Mouse (Mus musculus) neural tube, embryonic 10.5 days (tissue): ENCODE data around the gene 1700021F07Rik.
A peak's percentile ranks its signal among the peaks of the same experiment; 100 is the strongest.

Experiments used
- DNase-seq: peaks from one replicate; pipeline ENCODE4 v3.0.0-alpha.2; 2017; ENCODE audit warnings: low spot score; ENCODE audit errors: extremely low spot score

The 1700021F07Rik gene

DNA sequence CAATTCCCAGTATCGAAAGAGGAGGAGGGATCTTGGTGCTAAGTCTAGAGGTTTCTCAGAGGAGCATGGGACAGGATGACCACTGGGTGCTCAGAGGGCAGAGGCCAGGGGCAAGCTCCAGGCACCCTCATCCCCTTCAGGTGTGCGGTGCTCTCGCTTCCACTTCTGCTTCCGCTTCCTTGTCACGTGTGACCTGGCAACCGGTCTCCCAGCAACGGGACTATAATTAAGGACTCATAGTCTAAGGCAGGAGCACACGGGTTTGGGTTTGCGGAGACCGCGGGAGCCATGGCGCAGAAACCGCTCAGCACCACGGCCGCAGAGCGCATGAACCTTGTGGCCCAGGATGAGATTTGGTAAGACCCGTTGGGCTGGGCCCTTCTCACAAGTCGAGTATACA, at the start of gene 1700021F07Rik:
TSS of gene 1700021F07Rik (plus strand) at position 211 of the 400 bp plus-strand sequence.
- DNase-seq = no peak

DNA sequence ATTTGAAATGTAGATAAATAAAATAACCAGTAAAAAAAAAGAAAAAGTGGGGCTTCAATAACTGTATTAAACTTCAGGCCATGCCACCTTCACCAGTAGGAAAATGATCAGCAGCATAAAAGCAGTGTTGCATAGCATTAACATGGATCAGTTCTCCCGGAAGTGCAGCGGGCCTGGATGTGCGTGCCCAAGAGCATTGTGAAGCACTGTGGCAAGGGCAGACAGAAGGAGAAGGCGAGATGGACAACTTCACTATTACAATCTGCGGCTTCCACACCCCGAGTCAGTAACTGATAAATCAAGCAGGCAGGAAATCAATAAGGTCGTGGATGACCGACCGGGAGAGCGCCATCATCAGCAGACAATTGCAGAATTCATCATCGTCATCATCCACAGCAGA, 49.2 kb upstream of the 1700021F07Rik start:
- DNase-seq = peak; percentile 13

DNA sequence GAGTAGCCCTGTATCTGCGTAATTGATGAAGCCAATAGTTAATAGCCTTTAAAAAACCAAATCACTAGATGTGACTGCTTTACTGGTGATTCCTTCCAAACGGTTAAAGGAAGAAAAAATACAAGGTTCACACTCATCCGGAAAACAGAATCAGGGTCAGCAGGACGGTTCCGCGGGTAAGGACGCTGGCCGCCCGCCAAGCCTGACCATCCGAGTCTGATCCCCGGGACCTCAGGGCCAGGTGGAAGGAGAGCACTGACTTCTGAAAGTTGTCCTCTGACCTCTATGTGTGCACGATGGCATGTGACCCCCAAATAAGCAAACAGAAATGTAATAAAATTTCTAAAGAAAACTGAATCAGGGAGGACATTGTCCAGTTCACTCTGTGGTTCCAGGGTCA, 43.3 kb upstream of the 1700021F07Rik start:
- DNase-seq = peak; percentile 6

DNA sequence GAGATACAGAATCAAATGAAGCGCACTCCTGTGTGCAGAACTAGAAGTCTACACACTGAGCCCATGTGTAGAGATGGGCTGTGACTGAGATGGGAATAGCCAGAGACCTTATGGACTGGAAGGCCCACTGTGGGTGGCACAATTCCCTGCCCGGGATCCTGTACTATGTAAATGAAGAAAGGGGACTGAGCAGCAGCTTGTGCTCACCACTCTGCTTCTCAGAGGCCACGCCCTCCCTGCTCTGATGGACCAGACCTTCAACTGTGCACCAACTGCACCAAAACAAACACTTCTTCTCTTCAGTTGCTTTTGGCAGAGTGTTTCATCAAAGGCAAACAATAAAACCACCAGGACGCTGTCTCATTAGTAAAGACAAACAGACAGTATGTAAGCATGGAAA, 37.9 kb upstream of the 1700021F07Rik start:
- DNase-seq = no peak

DNA sequence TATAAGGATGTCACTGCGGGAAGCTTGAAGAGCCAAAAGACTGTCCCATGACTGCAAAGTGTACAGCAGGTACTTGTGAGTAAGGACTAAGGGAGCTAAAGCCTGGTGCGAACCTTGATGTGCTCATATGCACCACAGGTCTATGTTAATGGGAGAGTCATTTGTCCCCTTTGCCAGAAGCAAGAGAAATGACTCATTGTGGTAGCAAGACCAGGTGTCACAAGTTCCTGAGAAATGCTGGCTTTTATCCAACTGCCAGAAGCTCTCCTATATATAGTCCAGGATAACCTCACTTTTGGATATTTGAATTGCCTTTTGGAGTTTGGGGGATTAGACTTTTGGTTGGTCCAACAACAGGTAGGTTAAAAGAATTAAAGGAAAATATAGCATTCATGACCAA, 22.8 kb upstream of the 1700021F07Rik start:
- no peak for DNase-seq

DNA sequence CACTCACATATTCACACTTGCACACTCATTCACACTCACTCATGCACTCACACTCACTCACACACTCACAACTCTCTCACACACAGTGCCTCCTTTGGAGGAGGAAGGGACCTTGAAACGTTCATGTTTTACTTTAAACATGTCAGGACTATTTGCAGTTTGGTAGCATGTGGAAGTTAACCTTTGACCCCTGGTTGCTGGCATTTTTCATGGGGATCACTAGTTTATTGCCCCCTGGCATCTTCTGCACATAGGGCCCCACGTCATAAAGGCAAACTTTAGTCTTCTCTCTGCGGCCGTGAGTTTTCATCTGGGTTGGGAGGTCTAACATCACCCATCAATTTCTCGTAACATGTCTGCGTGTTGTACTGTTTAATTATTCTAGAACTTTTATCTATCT, 8.4 kb upstream of the 1700021F07Rik start:
- DNase-seq = no peak

DNA sequence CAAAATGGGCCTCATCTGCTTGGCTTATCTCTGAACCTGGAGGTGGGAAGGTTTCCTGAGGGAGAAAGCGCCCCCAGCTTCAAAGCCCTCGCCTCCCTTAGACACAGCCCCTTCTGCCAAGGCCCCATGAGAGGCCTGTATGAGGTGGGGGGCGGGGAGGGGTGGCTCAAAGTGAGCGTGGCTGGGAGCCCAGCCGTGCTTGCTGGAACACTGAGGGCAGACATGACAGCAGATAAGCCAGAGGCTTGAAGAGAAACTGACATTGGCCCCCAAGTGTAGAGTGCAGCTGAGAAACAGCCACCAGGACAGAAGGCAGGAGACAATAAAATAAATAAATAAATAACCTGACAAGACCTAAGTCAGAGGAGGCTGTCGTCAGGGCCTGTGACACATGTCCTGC, 7.2 kb upstream of the 1700021F07Rik start:
- no peak for DNase-seq

DNA sequence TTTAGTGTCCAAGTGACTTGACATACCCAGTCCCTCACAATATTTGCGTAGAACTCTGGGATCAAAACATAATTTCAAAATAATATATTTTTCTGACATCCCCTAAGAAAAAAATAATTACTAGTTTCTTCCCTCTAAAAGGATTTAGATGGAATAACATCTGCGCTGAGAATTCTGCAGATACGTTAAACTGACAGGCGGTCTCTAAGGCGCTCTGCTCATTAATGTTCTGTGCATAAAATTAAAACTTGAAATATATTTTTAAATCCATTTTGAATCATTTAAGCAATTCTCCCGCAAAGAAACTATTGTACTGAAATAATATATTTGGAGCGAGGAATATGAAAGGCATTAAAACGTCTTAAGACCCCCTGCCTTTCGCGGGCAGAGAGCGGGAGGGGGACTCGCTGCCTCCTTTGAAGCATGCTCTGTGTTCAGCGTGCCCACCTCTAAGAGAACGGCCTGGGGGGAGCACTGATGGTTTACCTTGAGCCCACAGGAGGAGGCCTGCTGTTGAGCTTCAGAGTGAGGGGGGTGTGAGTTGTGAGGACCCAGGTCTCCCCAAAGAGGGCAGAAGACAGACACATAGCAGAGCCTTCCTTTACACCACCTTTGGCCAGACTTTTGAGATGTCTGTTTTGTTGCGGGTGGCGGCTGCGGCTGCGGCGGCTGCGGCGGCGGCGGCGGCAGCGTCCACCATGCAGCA, 6.1 kb upstream of the 1700021F07Rik start:
- DNase-seq = no peak

DNA sequence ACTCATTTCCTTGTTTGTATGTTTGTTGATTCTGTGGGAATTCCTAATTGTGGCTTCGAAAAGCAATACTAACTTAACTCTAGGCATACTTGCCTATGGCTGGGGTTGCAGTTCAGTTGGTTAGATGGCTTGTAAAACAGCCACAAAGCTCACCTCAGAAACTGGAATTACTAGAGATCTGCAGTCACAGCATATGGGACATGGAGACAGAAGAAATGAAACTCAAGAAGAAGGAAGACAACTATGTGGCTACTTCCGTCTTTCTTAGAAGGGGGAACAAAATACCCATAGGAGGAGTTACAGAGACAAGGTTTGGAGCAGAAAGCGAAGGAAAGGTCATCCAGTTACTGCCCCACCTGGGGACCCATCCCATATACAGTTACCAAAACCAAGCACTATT, 6.1 kb downstream of the 1700021F07Rik start:
- no peak for DNase-seq

DNA sequence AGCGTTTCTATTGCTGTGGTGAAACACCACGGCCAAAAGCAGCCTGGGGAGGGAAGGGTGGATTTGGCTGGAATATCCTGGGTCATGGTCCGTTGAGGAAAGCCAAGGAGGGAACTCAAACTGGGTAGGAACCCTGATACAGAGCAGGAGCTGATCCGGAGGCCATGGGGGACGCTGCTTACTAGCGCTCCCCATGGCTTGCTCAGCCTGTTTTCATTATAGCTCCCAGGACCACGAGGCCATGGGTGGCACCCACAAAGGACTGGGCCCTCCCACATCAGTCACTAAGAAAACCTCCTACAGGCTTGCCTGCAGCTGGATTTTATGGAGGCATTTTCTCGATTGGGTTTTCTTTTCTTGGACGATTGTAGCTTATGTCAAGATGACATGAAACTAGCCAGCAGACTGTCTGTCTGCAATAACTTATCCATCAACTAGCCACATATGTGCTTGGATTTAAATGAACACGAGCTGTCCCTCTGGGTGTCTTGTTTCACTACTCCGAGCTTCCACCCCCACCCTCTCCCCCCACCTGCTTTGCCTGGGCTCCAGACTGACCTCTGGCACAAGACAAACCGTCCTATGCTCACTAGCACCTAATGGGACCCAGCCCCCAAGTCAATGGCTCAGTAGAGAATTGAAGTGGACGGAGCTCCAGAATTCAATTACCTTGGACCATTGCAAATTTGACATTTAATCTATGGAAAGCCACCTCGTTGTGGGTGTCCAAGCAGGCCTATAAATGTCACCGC, 10.5 kb downstream of the 1700021F07Rik start:
- DNase-seq = no peak

DNA sequence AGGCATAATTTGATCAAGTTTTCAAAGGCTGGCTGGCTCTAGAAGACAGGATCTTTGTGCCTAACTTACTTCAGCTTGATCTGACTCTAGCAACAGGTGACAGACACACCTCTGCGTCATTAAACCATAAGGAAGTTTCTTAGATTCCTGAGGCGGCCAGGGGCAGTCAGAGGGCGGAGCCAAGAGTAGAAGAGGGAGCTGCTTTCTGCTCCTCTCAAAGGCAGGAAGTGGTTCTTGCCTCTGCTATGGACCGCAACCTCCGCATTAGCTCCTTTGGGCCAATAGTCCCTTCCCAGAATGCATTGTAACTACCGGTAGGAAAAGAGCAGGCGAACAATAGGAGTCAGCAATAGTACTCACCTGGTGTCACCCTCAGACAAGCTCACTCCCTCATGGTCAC, 12.2 kb downstream of the 1700021F07Rik start:
- no peak for DNase-seq

DNA sequence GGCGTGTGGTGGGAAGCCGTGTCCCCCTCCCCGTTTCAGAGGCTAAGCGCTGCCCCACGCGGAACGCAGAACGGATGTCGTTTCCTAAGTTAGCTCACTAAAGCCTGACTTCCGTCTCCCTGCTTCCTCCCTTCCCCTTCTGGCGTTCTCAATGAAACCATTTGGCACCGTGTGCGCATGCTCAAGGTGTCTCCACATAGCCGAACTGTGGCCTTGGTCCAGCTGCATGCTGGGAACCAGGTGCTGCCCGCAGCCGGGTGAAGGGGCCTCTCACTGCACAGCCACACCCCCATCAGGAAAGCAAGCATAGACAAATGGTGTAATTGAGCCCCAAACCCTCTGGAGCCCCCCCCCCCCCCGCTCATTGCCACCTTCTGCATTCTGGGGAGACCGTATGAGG, 13.0 kb downstream of the 1700021F07Rik start:
- DNase-seq = no peak

DNA sequence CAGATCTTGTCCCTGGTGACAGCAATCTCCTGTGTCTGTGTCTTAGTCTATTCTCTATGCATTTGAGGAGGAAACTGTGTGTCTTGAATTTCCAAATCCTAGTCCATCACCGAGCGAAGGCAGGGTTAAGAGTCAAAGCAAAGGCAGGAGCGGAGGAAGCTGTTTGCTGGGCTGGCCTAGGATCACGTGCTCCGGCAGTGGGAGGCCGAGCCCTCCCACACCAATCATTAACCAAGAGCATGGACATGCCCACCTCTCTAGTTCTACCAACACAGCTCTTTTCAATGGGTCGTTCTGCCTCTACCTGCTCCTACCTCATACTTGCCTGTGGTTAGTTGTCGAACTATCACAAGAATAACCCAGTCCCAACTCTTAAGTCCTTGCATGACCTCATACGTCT, 13.5 kb downstream of the 1700021F07Rik start:
- no peak for DNase-seq

DNA sequence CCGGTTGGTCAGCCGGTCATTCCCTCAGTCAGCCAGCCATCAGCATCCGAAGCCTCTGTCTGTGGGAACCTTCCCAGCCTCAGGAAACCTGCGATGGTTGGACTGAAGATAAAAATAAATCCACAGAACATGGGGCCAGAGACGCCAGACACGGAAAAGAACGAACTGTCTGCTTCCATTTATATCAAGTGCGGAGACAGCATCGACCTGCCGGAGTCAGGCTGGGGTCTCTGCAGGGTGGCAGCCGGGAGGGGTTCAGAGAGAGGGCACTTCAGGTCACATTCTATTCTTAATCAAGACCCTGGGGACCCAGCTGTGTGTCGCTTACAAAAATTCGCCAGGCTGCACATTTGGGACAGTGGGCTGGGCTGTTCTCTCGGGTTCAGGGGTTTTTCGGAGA, 17.4 kb downstream of the 1700021F07Rik start:
- no peak for DNase-seq

DNA sequence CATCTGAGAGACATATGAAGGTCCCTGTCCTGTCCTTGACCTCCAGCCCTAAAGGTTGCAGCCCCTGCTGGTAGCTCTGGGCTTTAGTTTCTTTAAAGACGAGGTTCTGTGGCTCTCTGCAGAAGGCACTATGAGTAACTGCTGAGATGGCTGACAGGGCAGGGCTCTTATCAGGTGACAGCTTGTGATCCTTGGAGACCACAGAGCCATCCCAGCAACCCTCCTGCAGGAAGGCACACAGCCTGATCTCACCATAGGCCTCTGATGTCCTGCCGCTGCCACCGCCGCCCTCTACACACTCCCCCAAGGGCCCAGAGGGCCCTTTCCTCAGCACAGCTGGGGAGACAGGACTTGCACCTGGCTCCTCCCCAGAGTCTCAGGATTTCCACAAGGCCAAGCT, 19.4 kb downstream of the 1700021F07Rik start:
- DNase-seq = no peak

DNA sequence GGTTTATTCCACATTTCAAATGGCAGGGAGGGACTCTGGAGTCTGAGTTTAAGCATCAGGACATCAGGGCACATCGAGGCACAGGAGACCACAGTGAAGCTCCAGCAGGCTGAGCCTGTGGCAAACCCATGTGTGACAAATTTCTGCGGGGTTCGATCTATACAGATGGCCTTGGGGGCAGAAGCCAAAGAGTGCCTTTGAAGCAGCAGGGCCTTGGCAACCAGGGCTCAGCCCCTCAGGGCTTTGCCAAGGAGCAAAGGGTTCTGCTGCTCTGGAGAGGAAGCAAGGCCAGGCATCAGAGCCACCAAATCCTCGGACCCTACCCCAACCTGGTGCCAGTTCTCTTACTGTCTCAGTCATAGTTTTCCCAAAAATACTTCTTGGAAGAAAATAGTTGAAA, 20.3 kb downstream of the 1700021F07Rik start:
- DNase-seq = no peak

DNA sequence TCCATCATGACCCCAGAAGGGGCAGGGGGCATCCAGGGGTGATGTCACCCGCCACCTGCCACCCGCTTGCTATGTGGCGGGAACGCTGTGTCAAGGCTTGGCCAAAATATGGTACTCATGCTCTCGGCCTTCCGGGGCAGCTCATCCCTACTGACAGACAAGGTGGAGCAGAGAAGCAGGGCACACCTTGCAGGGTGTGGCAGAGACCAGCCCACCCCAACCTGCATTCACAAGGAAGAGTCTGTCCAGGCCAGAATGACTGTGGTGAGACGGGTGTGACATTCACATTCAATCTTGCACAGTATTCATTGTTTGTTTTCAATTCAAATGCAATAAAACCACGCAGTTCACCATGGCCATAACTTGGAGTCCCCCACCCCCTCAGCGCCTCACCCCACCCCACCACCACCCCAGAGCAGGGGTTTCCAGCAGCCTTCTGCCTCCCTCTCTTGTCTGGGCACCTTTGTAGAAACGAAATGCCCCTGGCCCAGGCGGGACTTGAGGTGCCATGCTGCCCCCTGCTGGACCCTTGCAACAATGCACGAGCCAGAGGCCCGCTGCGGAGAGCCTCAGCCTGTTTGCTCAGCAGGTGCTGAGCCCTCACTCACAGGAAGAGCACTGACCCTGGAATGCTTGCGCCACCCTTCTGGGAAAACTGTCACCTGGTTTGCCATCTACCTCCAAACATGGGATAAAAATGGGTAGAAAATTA, 23.8 kb downstream of the 1700021F07Rik start:
- DNase-seq = peak; percentile 86

DNA sequence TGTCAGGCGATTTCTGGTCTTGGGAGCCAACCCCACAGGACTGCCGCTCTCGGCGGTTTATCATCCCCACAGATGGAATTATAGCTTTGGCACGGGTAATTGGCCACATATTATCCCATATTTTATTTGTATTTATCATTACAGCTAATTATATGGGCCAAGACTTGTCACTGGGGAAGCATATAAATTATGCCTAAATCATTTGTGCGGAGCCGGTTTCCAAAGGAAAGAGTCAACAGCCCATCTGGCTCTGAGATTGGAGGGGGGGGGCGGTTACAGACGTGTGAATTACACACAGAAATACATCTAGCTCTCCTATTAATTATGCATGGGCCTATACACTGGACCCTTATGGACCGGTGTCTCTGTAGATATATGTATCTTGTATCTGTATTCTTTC, 26.9 kb downstream of the 1700021F07Rik start:
- no peak for DNase-seq

DNA sequence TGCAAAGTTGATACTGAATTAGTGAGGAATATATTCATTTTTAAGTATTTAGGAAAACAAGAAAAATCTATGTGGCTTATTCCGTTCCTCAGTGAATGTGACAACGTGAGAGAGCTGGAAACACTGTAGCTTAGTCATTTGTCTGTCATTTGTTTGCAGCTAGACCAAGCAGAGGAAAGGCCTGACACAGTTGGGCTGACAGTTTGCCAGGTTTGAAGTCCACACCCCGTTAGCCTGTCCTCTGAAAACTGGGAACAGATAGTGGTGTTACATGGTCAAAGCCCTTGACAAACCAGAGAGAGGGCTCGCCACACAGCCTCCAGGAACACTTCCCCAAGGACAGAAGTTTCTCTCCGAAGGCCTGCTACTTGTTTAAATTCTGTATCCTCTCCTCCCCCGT, 28.3 kb downstream of the 1700021F07Rik start:
- DNase-seq = no peak

DNA sequence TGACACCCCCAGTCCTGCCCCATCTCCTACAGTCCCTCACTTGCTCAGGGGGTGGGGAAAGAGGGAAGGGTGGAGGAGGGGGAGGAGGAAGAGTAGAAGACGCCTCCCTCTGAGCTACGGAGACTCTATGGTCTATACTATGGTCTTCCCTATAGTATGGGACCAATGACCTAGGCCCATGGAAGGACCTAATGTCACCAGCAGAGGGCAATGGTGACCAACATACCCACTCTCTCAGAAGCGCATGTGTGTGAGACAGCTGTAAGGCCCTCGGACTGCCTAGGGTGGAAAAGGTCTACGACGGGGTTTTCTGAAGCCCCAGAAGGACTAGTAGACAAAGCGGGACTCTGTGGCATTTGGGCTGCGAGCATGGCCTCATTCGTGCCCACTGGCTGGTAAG, 31.5 kb downstream of the 1700021F07Rik start:
- DNase-seq = peak; percentile 47

DNA sequence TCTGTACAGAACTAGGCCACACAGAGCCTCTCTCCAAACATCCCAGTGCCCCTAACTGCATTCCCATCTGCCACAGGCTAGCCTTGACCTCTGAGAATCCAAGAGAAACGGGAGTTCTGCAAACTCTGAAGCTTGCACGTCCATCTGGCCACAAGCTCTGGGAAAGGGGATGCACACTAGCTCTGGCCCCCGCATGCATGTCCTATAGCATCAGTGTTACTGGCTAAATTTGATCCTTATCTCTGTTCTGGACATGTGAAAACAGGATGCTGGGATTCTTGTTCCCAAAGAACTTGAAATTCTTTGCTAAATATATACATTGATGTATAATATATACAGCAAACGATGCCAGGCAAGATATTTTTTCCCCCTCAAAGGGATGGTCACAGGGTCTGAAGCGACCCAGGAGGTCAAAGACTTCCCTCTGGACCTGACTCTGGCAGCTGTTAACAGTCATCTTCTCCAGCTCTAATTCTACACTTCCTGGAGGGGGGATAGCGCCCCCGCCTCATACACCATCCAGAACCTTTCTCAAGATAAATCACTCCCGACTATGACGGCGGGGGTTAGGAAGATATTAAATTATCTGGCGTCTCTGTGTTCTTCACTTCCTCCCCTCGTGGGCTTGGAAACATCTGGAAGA, 36.5 kb downstream of the 1700021F07Rik start:
- DNase-seq = no peak
